Mouse (Mus musculus) E14TG2a.4 (cell line): ENCODE results near the gene Wbp2.

Experiments used
- CTCF ChIP-seq: conservative IDR thresholded peaks from 2 replicates; pipeline ENCODE4 v1.5.1; 2014; ENCODE audit warnings: low read length
- NANOG ChIP-seq: IDR thresholded peaks from 2 replicates; pipeline ENCODE4 v1.6.1; 2014; ENCODE audit warnings: borderline replicate concordance, low read length, mixed read lengths
- POU5F1 ChIP-seq: IDR thresholded peaks from 2 replicates; pipeline ENCODE4 v1.6.1; 2014; ENCODE audit warnings: low read length, borderline replicate concordance

DNA sequence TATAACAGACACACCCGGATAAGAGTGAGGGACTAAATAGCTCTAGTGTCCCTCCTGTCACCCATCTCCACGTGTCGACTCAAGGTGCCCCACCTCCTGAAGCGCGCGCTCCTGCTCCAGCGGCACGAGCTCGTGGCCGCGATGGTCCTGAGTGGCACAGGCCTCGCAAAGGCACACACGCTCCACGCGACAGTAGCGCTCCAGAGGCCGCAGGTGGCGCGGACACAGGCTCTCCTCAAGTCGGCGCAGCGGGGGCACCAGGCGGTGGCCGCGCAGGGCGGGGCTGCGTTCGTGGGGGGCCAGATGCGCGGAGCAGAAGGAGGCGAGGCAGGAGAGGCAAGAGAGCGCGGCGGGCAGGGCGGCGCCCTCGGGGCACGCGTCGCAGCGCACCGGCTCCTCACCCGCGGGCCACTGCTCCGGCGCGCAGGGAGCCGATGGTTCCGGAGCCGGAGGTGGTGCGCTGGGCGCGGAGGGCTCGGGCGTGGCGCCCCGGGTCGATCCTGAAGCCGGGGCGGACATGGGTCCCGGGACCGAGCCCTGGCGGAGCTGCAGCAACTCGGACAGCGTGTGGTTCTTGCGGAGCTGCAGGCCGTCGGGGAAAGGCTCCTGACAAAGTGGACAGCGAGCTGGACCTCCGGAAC is 22.8 kb upstream of the Wbp2 start:
- TF ChIP-seq CTCF (no peak), NANOG (no peak), POU5F1 (no peak)
